Mouse (Mus musculus): ENCODE measurements around the gene Sgms2.

The Sgms2 gene

GRCm38 (mm10) chr3:131307811-131308210 is 183.4 kb downstream of the Sgms2 start:
- DNase-seq (ENCODE audit: low spot score) = no peak

- no peak for DNase-seq (ENCODE audit: low spot score)
These were observed 185.0 kb downstream of the Sgms2 start for GRCm38 (mm10) chr3:131306255-131306654.

DNA sequence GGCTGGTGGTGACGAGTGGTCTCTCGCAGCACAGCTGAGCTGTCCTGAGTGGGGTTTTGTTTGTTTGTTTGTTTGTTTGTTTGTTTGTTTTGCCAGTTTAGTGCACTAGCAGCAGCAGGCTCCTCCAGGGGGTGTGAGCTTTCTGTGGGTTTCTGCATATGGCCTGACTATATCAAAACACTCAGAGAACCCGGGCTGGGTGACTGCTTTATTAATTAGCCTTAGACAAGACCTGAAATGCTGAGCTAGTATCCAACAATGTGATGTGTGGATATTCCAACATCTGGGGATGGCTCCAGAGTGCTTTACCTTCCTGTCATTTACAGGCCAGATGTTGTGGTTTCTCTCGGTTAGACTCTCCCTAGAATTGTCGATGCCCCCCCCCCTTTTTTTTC is 187.9 kb downstream of the Sgms2 start:
- no peak for DNase-seq (ENCODE audit: low spot score)

GRCm38 (mm10) chr3:131302452-131303319 is 188.5 kb downstream of the Sgms2 start, which contains the start of gene Cyp2u1:
Cyp2u1 (minus strand) TSS chr3:131303227.
- DNase-seq (ENCODE audit: low spot score) = peak; percentile 96

GRCm38 (mm10) chr3:131299908-131300307 is 191.3 kb downstream of the Sgms2 start:
- peak; percentile 82 for DNase-seq (ENCODE audit: low spot score)

DNA sequence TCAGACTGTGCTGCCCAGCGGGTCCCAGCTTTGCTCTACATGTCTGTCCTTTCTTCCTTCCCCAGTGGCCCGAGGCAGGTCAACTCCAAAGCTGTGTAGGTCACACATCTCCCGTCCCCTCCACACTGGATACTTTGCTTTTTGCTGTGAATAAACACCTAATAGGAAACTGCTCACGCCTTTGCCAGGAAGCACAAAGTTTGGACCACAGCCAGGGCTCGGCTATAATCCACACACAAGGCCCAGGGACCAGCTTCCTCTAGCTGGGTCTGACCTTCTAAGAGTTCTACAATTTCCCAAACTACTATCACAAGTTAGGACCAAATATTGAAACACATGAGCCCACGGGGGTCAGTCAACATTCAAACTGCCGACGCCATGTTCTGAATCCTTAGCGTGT is 192.1 kb downstream of the Sgms2 start:
- no peak for DNase-seq (ENCODE audit: low spot score)

GRCm38 (mm10) chr3:131296893-131297292 is 194.3 kb downstream of the Sgms2 start:
- DNase-seq (ENCODE audit: low spot score) = no peak

- no peak for DNase-seq (ENCODE audit: low spot score)
These were observed 195.6 kb downstream of the Sgms2 start for GRCm38 (mm10) chr3:131295513-131296200.

DNA sequence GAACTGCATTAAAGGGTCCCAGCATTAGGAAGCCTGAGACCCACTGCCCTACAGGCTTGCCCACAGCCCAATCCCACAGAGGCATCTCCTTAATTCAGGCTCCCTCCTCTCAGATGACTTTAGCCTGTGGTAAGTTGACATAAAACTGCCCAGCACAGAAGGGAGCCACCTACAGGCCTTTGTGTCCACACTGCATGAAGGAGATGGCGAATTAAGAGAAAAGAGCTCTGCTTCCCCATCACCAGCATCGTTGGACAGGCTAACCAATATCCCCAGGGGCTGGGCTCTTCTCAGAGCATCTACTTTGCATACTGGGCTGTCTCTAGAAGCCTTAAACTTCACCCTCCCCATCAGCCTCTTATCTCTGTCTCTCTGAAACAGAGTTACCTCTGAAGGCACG is 196.7 kb downstream of the Sgms2 start:
- no peak for DNase-seq (ENCODE audit: low spot score)

DNA sequence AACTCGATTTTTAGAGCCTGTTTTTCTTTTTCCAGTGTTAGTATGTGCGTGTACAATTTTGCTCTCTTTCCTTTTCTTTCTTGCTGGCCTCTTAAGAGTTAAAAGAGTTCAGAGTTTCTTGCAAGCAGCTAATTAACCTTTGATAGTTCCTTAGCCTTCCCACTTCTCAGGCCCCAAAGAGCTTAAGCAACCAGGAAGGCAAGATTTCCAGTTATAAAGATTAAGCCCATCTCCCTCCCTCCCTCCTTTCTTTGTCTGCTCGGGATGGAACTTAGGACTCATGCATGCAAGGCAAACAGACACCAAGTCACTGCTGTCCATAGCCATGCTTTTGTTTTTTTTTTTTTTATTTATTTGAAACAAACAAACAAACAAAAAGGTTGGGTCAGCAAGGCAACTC is 198.3 kb downstream of the Sgms2 start:
- DNase-seq (ENCODE audit: low spot score) = no peak

DNA sequence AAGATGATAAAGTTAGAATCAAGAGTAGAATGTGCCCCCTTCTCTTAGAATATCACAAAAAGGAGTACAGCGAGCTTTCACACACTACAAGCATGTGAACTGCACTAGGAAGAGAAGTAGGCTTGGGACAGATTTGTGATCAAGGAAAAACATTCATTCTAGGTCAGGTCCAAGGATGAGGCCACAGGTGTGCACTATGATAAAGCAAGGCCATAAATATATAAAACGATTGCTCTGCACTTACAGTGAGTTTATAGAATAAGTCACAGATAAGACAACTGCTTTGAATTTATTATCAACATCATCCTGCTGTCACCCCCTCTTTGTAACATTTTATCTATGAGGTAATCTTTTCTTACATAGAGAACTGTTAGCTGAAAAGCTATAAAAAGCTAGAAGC is 198.9 kb downstream of the Sgms2 start:
- no peak for DNase-seq (ENCODE audit: low spot score)

DNA sequence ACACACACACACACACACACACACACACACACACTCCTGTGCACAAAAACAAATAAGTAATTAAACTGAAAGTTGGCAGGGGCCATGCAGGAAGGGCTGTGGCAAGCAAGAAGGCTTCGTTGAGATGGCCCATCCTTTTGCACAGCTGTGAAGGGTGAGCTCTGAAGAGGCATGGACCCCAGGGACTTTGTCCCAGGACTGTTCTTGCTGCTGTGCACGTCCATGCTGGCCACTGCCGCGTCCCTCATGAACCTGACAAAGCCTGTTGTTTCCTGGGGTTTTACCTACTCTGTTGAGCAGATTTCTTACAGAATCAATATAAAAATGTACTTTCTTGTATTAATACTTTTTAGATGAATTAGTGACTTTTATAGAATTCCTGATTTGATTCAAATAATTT is 199.3 kb downstream of the Sgms2 start:
- no peak for DNase-seq (ENCODE audit: low spot score)

GRCm38 (mm10) chr3:131274151-131274550 is 217.1 kb downstream of the Sgms2 start:
- DNase-seq (ENCODE audit: low spot score) = no peak

GRCm38 (mm10) chr3:131272374-131273100 is 218.7 kb downstream of the Sgms2 start:
- DNase-seq (ENCODE audit: low spot score) = no peak

DNA sequence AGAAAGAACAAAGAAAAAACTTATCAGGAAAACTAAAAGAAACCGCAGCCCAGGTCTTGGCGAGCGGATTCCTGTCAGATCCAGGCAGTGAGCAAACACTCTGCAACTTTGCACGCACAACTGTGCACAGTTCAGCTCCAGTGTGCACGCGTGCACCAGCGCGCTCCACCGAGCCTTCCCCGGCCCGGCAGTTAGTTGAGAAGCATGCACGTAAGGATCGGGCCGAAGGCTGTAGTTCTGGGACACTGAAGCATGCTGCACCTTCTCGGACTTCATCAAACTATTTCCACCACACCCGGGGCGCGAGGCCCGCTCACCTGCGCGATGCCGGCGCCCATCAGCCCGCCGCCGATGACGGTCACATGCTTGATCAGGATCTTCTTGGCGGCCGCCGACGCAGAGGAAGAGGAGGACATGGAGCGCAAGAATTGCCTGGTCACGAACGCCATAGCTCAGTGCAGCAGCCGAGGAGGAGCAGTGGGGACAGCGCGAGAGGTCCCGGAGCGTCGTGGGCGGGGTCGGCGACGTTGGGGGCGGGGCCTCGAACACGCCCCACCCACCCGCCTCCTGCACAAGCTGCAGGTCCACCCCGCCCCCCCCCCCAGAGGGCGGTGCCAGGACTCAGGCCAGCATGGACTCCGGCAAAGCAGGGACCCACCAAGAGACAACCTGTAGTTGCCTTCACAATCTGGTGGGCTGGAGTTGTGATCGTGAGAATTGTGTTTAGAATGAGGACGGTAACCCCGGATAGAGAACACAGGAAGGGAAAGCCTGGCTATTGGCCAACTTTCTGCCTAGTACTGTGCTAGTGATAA is 219.4 kb downstream of the Sgms2 start, which contains the start of gene Hadh:
TSS of gene Hadh (minus strand) at position 543 of the 815 bp plus-strand sequence.
- peak; percentile 85 for DNase-seq (ENCODE audit: low spot score)

GRCm38 (mm10) chr3:131271157-131271556 is 220.1 kb downstream of the Sgms2 start:
- peak; percentile 80 for DNase-seq (ENCODE audit: low spot score)

GRCm38 (mm10) chr3:131270381-131270780 is 220.8 kb downstream of the Sgms2 start:
- DNase-seq (ENCODE audit: low spot score) = peak; percentile 20
